Mouse (Mus musculus) natural killer cell, adult 2 months (primary cell): Measurements from ENCODE around the gene Cradd.

Source experiments
- DNase-seq, 2 experiments: peaks; one replicate each; pipeline ENCODE4 v3.0.0; 2022; ENCODE audit warnings: low spot score in 2 of 2

Cradd gene

GRCm38 (mm10) chr10:95306824-95307552, 16.9 kb downstream of the Cradd start:
- no peak for DNase-seq

GRCm38 (mm10) chr10:95304240-95304639, 19.7 kb downstream of the Cradd start:
- no peak for DNase-seq

GRCm38 (mm10) chr10:95302211-95303163, 21.4 kb downstream of the Cradd start:
- no peak for DNase-seq

- DNase-seq, result no peak
Measured at GRCm38 (mm10) chr10:95300178-95300793, 23.6 kb downstream of the Cradd start.

GRCm38 (mm10) chr10:95299808-95300133, 24.2 kb downstream of the Cradd start:
- no peak for DNase-seq

GRCm38 (mm10) chr10:95299010-95299807, 24.7 kb downstream of the Cradd start:
- no peak for DNase-seq

GRCm38 (mm10) chr10:95298504-95298903, 25.4 kb downstream of the Cradd start:
- no peak for DNase-seq

- DNase-seq, result no peak
Measured at GRCm38 (mm10) chr10:95297690-95298104, 26.2 kb downstream of the Cradd start.

GRCm38 (mm10) chr10:95297024-95297423, 26.9 kb downstream of the Cradd start:
- DNase-seq, result no peak

- DNase-seq, result no peak
Measured at GRCm38 (mm10) chr10:95293261-95293660, 30.7 kb downstream of the Cradd start.

- DNase-seq, result no peak
Measured at GRCm38 (mm10) chr10:95292269-95292668, 31.7 kb downstream of the Cradd start.

- peak in 1 of 2 experiments; percentile 56 for DNase-seq
Measured at GRCm38 (mm10) chr10:95291133-95291876, 32.6 kb downstream of the Cradd start.

GRCm38 (mm10) chr10:95289819-95290218, 34.1 kb downstream of the Cradd start:
- DNase-seq, result no peak

GRCm38 (mm10) chr10:95288206-95288605, 35.7 kb downstream of the Cradd start:
- DNase-seq, result no peak

- no peak for DNase-seq
Measured at GRCm38 (mm10) chr10:95287351-95287750, 36.6 kb downstream of the Cradd start.

GRCm38 (mm10) chr10:95283434-95283833, 40.5 kb downstream of the Cradd start:
- no peak for DNase-seq

- no peak for DNase-seq
Measured at GRCm38 (mm10) chr10:95281996-95282395, 41.9 kb downstream of the Cradd start.

- no peak for DNase-seq
Measured at GRCm38 (mm10) chr10:95281466-95281990, 42.4 kb downstream of the Cradd start.

- no peak for DNase-seq
Measured at GRCm38 (mm10) chr10:95280327-95280726, 43.6 kb downstream of the Cradd start.

- no peak for DNase-seq
Measured at GRCm38 (mm10) chr10:95279459-95279858, 44.5 kb downstream of the Cradd start.

- DNase-seq, result no peak
Measured at GRCm38 (mm10) chr10:95278085-95278484, 45.8 kb downstream of the Cradd start.
